Mouse (Mus musculus) urinary bladder, postnatal 14 days (tissue): Measurements from ENCODE around the gene Tbc1d1.

ENCODE experiments used
- DNase-seq: peaks from one replicate; pipeline ENCODE4 v3.0.0; 2021; ENCODE audit warnings: low spot score

Tbc1d1 gene

GRCm38 (mm10) chr5:64155861-64156550 lies at the start of gene Tbc1d1:
Gene Tbc1d1, plus strand, starts transcription at chr5:64156305.
- DNase-seq: peak; percentile 69

- DNase-seq: no peak
Observed at GRCm38 (mm10) chr5:64107596-64108289, 48.4 kb upstream of the Tbc1d1 start.

GRCm38 (mm10) chr5:64109217-64109616 lies 46.9 kb upstream of the Tbc1d1 start:
- DNase-seq: no peak

- peak; percentile 59 for DNase-seq
Observed at GRCm38 (mm10) chr5:64112360-64112759, 43.7 kb upstream of the Tbc1d1 start.

- no peak for DNase-seq
Observed at GRCm38 (mm10) chr5:64114210-64114609, 41.9 kb upstream of the Tbc1d1 start.

DNA sequence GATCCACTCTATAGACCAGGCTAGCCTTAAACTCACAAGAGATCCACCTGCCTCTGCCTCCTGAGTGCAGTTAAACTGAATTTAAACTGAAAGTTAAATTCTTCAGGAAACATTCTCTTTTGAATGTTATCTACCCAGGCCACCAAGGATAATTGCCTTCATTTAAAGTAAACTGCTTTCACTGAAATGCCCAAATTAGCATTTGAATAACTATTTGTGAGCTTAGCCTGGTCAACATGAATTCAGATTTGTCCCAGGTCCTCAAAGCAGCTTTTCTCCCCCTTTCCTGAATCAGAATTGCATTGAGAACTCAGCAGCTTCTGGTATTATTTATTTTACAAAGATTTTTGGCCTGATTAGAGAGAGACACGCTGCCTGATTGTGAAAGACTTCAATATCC lies 38.9 kb upstream of the Tbc1d1 start:
- DNase-seq: no peak

DNA sequence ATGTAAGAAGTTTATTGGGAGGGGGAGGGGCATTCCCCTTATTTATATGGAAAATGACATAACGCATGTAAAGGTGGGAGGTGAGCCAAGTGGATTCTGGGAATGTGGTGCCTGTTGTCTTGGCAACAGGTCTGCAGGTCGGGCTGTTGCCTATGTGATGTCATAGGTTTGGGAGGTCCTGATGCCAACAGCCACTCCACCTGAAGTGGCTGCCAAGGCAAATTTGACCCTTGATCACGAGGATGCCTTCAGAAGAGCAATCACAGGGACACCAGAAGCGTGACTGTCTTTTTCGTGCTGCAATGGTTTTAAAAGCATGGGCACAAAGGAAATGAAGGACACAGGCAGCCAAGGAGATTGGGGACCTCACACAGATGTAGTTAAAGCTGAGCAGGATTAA lies 30.3 kb upstream of the Tbc1d1 start:
- no peak for DNase-seq

GRCm38 (mm10) chr5:64131550-64131949 lies 24.6 kb upstream of the Tbc1d1 start:
- no peak for DNase-seq

GRCm38 (mm10) chr5:64133901-64134300 lies 22.2 kb upstream of the Tbc1d1 start:
- DNase-seq: no peak

GRCm38 (mm10) chr5:64136325-64136724 lies 19.8 kb upstream of the Tbc1d1 start:
- DNase-seq: no peak

- no peak for DNase-seq
Observed at GRCm38 (mm10) chr5:64140202-64140601, 15.9 kb upstream of the Tbc1d1 start.

GRCm38 (mm10) chr5:64144315-64144714 lies 11.8 kb upstream of the Tbc1d1 start:
- no peak for DNase-seq

DNA sequence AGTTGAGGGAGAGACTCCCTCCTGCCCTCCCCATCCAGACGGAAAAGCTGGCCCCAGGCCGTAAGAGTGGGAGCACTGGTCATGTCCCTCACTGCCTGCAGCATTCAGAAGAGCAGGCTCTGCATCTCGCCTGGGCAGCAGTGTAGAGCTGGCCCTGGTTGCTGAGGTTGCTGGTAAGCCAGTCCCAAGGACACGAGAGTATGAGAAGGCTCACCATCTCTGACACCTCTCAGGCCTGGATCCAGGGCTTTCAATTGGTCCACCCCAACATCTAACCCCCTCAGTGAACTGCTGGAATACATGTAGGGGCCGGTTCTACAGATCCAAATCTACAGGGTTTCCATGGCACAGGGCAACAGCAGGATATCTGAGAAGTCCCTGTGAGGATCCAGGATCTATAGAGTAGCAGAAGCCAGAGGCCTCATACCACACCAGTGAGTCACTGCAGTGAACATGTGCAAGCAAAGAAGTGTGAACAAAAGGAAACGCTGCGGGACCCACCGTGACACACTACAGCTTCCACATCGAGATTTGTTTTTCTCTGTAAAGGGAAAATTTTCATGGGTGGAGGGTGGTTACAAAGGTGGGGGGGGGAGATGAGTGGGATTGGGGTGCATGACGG lies 9.6 kb upstream of the Tbc1d1 start:
- peak; percentile 62 for DNase-seq

DNA sequence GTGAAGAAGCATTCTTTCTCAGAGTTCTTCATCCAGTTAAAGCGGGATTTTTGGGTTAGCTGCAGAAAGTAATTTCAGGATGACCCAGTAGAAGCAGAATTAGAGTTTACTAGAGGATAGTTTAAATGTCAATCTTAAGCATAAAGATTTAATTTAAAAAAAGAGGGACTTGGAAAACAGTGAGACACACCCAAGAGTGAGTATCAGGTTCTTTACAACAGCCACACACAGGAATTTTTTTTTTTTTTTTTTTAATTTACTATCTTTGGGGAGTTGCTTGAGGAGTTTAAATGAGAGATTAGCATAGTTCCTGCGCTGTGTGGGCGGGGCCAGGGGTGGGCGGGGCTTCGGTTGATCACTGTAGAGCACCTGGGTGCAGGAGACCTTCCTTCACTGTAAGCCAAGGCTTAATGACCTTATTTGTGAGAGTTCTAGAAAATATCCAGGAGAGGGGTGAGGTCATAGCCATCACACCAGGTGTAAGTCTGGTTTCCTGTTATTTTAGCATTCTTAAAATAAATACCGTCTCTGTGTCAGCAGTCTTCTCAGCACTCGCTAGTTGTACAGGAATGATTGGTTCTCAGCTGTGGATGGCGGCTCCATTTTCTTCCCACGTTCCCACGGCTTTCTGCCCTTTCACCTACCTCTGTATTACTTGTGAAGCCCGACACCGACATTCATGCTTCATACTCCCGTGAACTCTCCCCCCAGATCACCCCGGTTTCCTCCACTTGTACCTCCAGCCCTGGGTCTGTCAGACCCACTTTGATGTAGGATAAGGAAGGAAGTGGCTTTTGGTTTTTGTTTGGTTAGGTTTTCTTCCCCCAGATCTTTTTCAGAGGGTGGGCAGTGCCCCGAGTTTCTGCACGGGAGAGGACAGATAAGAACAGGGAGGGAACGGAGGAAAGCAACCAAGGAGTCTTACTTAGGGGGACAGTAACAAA lies 6.6 kb upstream of the Tbc1d1 start:
- DNase-seq: no peak

DNA sequence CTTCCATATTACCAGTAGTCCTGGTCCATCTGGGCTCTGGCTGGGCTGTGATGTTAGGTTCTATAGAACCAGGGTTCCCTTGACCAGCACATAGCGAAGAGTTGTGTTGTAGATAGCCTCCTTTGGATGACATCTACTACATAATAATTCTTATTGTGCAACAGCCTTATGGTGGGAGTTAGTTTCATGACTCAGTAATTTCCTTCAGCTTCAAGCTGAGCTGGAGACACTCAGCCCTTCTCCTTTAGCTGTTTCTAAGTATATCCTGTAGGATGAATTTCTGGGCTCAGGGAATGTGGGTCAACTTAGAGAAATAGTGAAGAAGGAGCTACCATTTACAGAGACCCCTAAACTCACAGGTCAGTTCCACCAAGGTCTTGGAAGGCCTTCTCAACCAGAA lies 2.8 kb upstream of the Tbc1d1 start:
- no peak for DNase-seq

DNA sequence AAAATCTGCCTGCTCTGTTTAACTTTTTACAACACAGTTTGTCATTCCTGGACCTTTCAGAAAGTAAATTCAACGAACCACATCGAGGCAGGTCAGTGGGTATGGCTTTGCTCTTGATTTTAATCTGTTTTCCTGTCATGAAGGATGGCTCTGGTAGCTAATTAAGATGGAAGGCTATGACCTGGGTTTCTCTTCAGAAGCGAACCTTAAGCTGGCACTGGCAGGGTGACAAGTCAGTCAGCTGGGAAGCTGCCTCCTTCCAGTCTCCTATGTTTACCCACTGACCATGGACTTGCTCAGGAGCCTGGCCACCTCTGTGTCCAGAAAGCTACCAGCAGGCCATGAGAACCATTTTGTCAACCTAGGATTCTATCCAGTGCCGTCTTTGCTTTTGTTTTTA lies 474 bp downstream of the Tbc1d1 start:
- peak; percentile 17 for DNase-seq

DNA sequence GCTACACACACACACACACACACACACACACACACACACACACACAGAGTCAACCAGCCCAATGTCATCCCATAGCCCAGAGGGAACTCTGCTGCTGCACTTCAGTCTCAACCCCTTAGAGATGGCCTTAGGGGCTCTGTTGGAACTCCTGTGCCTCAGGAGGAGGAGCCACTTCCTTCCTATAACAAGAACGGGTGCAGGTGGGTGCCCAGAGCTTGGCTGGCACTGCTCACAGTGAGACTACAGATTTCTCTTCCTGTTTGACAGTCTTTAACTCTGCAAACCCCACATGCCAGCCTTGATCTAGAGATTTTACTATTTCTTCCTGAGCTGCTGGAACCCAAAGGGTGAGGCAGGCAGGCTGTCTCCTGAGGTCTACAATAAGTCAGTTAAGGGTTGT lies 1.8 kb downstream of the Tbc1d1 start:
- DNase-seq: no peak

DNA sequence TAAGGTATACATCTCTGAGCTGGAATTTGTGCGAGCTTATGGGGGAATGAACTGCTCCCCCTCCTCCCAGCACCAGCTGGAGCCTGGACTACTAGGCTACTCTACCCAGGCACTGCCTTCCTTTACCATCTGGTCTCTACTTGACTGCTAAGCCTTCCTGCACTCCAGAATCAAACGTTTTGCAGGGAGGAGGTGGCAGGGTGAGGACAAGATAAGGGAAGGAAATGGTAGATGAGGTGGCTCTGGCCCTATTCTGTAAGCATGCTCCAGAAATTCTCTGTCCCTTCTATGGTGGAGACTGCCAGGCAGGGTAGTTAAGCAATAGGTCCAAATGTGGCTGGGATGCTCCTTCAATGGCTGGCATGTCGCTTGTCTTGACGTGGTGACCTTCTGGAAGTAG lies 2.4 kb downstream of the Tbc1d1 start:
- no peak for DNase-seq

GRCm38 (mm10) chr5:64159065-64159780 lies 3.1 kb downstream of the Tbc1d1 start:
- DNase-seq: no peak

DNA sequence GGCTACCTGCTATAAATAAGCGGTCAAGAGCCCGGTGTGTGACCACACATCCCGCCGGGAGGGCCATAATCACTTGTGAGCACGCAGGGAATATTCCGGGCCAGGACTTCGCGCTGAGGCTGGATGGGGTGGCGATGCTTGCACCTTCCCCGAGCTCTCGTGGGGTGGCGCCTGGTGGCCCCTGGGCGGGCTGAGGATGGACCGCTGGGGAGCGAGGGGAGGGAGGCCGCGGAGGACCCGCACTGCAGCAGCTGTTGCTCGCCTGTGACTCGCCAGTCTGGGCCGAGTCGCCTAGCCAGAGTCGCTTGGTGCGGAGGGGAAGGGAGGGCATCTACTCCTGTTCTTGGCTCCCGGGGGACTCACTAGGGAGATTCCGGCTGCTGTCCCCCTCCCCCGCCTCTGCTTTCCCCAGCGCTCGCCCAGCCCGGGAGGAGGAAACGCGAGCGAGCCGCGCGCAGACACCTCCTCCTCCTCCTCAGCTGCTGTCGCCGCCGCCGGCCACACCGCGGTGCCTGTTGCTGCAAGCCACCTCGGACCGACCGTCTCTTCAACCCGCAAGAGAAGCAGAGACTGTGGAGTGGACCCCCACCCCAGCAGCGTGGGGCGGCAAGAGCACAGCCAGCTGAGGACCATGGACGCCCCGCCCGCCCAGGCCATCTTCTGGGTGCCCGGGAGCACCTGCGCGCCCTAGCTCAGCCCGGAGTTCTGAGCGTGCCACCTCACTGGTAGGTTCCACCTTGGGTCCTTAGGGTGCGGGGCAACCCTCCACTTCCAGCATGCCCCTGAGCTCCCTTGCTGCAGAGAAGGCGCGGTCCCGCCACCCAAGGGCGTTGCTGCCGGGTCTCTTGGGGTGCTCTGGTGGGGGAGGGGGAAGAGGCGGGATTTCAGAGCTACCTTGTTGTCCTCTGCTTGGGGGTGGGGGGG lies 3.9 kb downstream of the Tbc1d1 start:
- peak; percentile 65 for DNase-seq
